16 mouse cellular contexts compared by ENCODE assay signal in the genomic region with DNA sequence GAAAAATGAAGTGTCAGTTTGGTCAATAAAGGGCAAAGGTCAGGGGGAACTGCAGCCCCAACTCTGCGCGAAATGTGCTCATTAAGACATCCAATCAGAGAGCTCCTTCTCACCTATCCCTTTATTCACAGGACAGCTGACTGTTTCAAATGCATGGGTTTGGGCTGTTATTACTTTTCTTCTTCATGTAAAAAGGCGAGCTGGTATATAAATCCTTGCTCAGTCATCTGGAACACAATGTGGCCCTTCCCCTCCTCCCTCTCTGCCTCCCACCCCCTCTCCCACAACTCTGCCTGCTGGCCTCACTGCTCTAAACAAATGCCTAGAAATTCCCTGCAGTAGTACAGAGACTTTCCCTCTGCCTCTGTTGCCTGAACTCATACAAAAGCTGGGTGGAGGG. TPM values are rescaled to one million over a fixed set of nuclear protein-coding genes. Genes with fewer than 3 reads are reported as not detected.
DNase-seq lines count a peak whose midpoint lies in the region; ATAC-seq lines count a peak whose summit lies in the region.
"Had no signal": no experiment of that assay in that cellular context is flagged by ENCODE, and none has a peak within 500 bp of the region (broad histone marks: within the 10 kb centered on the region; RNA-seq: fewer than 3 reads in every experiment).

No protein-coding gene starts in this region.

- no peak overlapping the region for H3K4me3 ChIP-seq in heart, embryonic 12.5 days
- H3K4me3 ChIP-seq in megakaryocyte, embryonic 14.5 days (replicated peaks): peak overlapping the region; percentile 18
- no peak overlapping the region for H3K4me3 ChIP-seq in forebrain, embryonic 14.5 days (ENCODE audit: low read depth, low read length)
- H3K4me3 ChIP-seq: lung, embryonic 15.5 days; myocyte had no signal

- no peaks in the 10 kb centered on the region for H3K9me3 ChIP-seq in heart, embryonic 12.5 days (replicated peaks)
- H3K9me3 ChIP-seq in megakaryocyte, embryonic 14.5 days: no peaks in the 10 kb centered on the region
- no peaks in the 10 kb centered on the region for H3K9me3 ChIP-seq in forebrain, embryonic 14.5 days (replicated peaks; ENCODE audit: control insufficient read depth, low read length)
- H3K9me3 ChIP-seq: lung, embryonic 15.5 days had no signal

- H3K9ac ChIP-seq in heart, embryonic 12.5 days: peak overlapping the region; percentile 36; the same call in 1 of the 2 replicates
- no peak overlapping the region for H3K9ac ChIP-seq in forebrain, embryonic 14.5 days (ENCODE audit: low read length)
- H3K9ac ChIP-seq: lung, embryonic 15.5 days had no signal

- peak overlapping the region; percentile 47 for H3K27ac ChIP-seq in heart, embryonic 12.5 days (ENCODE audit: poor library complexity, severe bottlenecking)
- no peak overlapping the region for H3K27ac ChIP-seq in forebrain, embryonic 14.5 days (ENCODE audit: low read depth, low read length)
- H3K27ac ChIP-seq: lung, embryonic 15.5 days had no signal

- WGBS in heart, embryonic 12.5 days: 69% methylated on average over 3 of the region's 3 CpGs
- WGBS in forebrain, embryonic 14.5 days: 2% methylated on average over 3 of the region's 3 CpGs

- H3K27me3 ChIP-seq in heart, embryonic 12.5 days (replicated peaks): no peaks in the 10 kb centered on the region
- H3K27me3 ChIP-seq in megakaryocyte, embryonic 14.5 days (replicated peaks): no peaks in the 10 kb centered on the region
- H3K27me3 ChIP-seq in forebrain, embryonic 14.5 days (replicated peaks; ENCODE audit: control insufficient read depth, insufficient read depth, low read length): no peaks in the 10 kb centered on the region
- H3K27me3 ChIP-seq: lung, embryonic 15.5 days had no signal

- no peak overlapping the region for H3K4me2 ChIP-seq in heart, embryonic 12.5 days
- no peak overlapping the region for H3K4me2 ChIP-seq in forebrain, embryonic 14.5 days (ENCODE audit: low read length)
- H3K4me2 ChIP-seq: lung, embryonic 15.5 days had no signal

- peaks cover 66% of the 10 kb centered on the region for H3K4me1 ChIP-seq in heart, embryonic 12.5 days (replicated peaks)
- H3K4me1 ChIP-seq in megakaryocyte, embryonic 14.5 days: peaks cover 93% of the 10 kb centered on the region
- H3K4me1 ChIP-seq in forebrain, embryonic 14.5 days (ENCODE audit: control insufficient read depth, insufficient read depth, low read length): peaks cover 10% of the 10 kb centered on the region

- DNase-seq in heart, postnatal 36 days: no peak
- peak; percentile 19 for DNase-seq in forebrain, embryonic 14.5 days (ENCODE audit: low spot score)
- peak; percentile 30 for DNase-seq in mesoderm, embryonic 11.5 days (ENCODE audit: low read depth, low spot score)
- no peak for DNase-seq in urinary bladder, postnatal 25 days (ENCODE audit: low spot score)
- DNase-seq in ovary, postnatal 36 days (ENCODE audit: low spot score): no peak
- DNase-seq: adrenal gland, postnatal 10 days; B cell, adult 2 months; cerebellum, adult 2 months; gastrocnemius, postnatal 36 days; left cerebral cortex, postnatal 4 days; right cerebral cortex, postnatal 25 days had no signal

- peaks cover 49% of the 10 kb centered on the region for H3K36me3 ChIP-seq in heart, embryonic 12.5 days
- H3K36me3 ChIP-seq in megakaryocyte, embryonic 14.5 days (replicated peaks; ENCODE audit: low read length): peaks cover 99% of the 10 kb centered on the region
- 0 out of 2 replicates have a peak, but pooled peaks cover 2% of the 10 kb centered on the region for H3K36me3 ChIP-seq in forebrain, embryonic 14.5 days (ENCODE audit: control insufficient read depth, insufficient read depth, low read length)

- intact Hi-C loops in heart, postnatal 36 days (cut with DNase I): loop anchor here (2.0 kb wide), 1 partner anchor 22 kb away; no protein-coding TSS in a partner anchor

- ATAC-seq in heart, embryonic 12.5 days (ENCODE audit: insufficient number of reproducible peaks, low FRiP score): no peak
- ATAC-seq in megakaryocyte, adult 5-6 weeks (ENCODE audit: poor library complexity, severe bottlenecking): no peak
- 0 out of 2 replicates have a peak, but pooled peaks have one; percentile 56 for ATAC-seq in forebrain, embryonic 14.5 days

RNA-seq across cellular contexts. Expression of gene Meis1, which starts 36.5 kb away (rescaled TPM):
- polyA plus RNA-seq in heart, embryonic 12.5 days (2016; fragmentation: Nextera tagmentation; extraction: Ambion mirVana): 75.9 and 81.4 TPM in 2 replicates
- total RNA-seq in heart, postnatal 36 days (2021): 10 to 100 TPM; 22.4 to 31.4 TPM
- polyA plus RNA-seq in megakaryocyte, embryonic 14.5 days (2012; ENCODE audit: insufficient read depth, low replicate concordance): 121 and 264 TPM in 2 replicates
- 3.3 and 4.2 TPM in 2 replicates for total RNA-seq in megakaryocyte, adult 5-6 weeks (2015)
- 5.9 and 6.0 TPM in 2 replicates for total RNA-seq in megakaryocyte, adult 5-6 weeks (2017)
- 19.2 and 20.1 TPM in 2 replicates for polyA plus RNA-seq in forebrain, embryonic 14.5 days (2014; fragmentation: Nextera tagmentation; extraction: Ambion mirVana)

Comparison
In these comparisons a context has a peak if more than half of its experiments do, and no peak if none do; other contexts are left out.
1. DNase-seq: peak in forebrain, embryonic 14.5 days (single experiment) and mesoderm, embryonic 11.5 days (single experiment); none in heart, postnatal 36 days (0 of 2), urinary bladder, postnatal 25 days (single experiment) and ovary, postnatal 36 days (single experiment).